Mouse (Mus musculus) C2C12 (cell line): ENCODE measurements around the gene A3galt2.

ENCODE experiments used
- CTCF ChIP-seq: IDR thresholded peaks from one replicate; pipeline ENCODE4 v1.5.1; 2011; ENCODE audit not compliant: control insufficient read depth, insufficient read depth, insufficient read length
- FOSL1 ChIP-seq: IDR thresholded peaks from one replicate; pipeline ENCODE4 v1.8.0; 2011; ENCODE audit warnings: mild to moderate bottlenecking, low read length; ENCODE audit not compliant: poor library complexity, insufficient read depth, severe bottlenecking
- MAX ChIP-seq: IDR thresholded peaks from one replicate; pipeline ENCODE4 v1.6.1; 2011; ENCODE audit warnings: mild to moderate bottlenecking, control low read depth
- MYOD1 ChIP-seq: IDR thresholded peaks from one replicate; pipeline ENCODE4 v1.6.1; 2011; ENCODE audit warnings: low read depth; ENCODE audit not compliant: control insufficient read depth, insufficient read length

DNA sequence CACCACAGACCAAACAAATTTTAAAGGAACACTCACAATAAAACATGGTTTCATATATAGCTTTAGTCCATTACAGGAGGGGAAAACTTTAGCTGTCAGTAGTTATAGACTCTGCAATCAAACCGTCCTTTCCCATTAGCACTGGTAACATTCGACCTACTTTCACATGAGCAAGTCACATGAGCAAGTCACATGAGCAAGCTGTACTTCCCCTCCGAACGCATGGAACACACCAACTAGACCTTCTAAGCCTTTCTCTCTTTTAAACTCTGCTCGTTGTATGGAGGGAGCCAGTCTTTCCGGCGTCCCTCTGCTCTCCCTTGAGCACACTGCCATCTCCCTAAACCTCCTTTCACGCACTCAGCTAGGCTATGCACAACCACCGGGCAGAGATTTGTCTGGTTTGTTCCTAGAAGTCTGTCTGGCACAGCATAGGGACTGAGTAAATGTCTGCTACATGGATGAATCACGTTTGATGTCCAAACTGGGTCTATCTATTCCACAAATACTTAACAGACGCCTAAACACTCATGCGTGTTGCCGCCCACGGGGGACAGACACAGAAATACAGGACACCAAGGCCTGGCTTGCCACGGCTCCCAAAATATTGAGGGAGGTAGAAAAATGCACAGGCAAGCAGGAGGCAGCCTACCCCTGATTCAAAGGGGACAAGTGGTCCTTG lies 29.9 kb downstream of the A3galt2 start:
- no peak for TF ChIP-seq CTCF
- no peak for TF ChIP-seq MAX
- no peak for TF ChIP-seq MYOD1
- no peak for TF ChIP-seq FOSL1
